Mouse (Mus musculus): ENCODE results near the gene Olfr1162.

GRCm38 (mm10) chr2:88071730-88072129 is 20.8 kb upstream of the Olfr1162 start, which contains the start of gene Olfr1163:
- no peak for TF ChIP-seq CTCF (IDR thresholded peaks at IDR 0.05)
- TF ChIP-seq POLR2A (IDR thresholded peaks at IDR 0.05; ENCODE audit: insufficient read depth, low read depth, low read length), result no peak
- TF ChIP-seq EP300 (IDR thresholded peaks at IDR 0.05; ENCODE audit: insufficient read depth, low read depth, low read length), result no peak
